Mouse (Mus musculus): ENCODE measurements around the gene Olfr312.

- TF ChIP-seq GATA1 (IDR thresholded peaks at IDR 0.05; ENCODE audit: borderline replicate concordance, low read length), result no peak
- no peak for TF ChIP-seq FLI1 (IDR thresholded peaks at IDR 0.05; ENCODE audit: low read length)
Measured at GRCm38 (mm10) chr11:58799747-58800146, 29.3 kb upstream of the Olfr312 start.

Measured in megakaryocyte, embryonic 14.5 days (primary cell).